Mouse (Mus musculus): ENCODE results near the gene Rab15.

DNA sequence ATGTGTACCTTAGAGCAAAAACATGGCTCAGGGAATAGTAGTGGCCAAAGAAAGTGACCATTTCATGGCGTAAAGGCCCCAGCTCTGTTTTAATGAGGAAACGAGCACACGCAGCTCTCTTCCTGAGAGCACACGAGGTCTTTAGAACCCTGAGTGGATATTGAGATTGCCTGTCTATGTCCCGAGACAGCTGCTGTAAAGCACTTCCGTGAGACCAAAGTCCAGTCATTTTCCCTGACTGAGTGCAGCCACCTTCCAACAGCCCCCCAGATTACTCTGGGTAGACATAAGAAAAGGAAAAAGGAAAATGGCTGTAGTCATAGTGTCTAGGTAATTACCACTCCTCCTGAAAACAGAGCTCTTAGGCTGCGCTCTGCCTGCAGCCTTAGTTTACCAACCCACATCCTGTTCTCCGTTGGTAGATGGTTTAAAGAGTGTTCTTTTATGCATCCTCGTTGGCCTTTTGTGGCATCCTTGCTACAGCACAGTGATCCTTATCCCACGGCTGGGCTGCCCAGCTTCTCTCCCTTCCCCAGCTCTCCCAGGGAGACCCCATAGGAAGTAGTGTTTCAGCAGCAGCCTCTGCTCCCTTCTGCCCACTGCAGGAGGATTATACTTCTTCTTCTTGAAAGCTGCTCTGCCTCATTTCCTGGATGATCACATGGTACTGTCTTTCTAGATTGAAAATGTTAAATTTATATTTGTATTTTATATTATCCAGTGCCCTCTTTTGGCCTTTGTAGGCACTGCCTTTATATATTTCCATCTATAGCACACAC lies 44.2 kb downstream of the Rab15 start:
- TF ChIP-seq USF1 (IDR thresholded peaks at IDR 0.05; ENCODE audit: low read depth) = no peak
- no peak for TF ChIP-seq CTCF (IDR thresholded peaks at IDR 0.05; ENCODE audit: control insufficient read depth, insufficient read depth, insufficient read length)
- no peak for TF ChIP-seq MAX (IDR thresholded peaks at IDR 0.05)
- TF ChIP-seq MYOG (IDR thresholded peaks at IDR 0.05; ENCODE audit: control insufficient read depth, extremely low read depth, insufficient read length) = no peak
